Mouse (Mus musculus): ENCODE results near the gene Lrtm2.

- TF ChIP-seq TAL1 (IDR thresholded peaks at IDR 0.05; ENCODE audit: low read length) (no peak), GATA1 (IDR thresholded peaks at IDR 0.05; ENCODE audit: low read length) (no peak)
Observed at GRCm38 (mm10) chr6:119341409-119341808, 10.8 kb upstream of the Lrtm2 start.

Measured in erythroblast, embryonic 14.5 days (primary cell).